Mouse (Mus musculus) olfactory bulb, adult 2 months (tissue): Measurements from ENCODE around the gene Tyw5. TPM values are rescaled to one million over a fixed set of nuclear protein-coding genes. Genes with fewer than 3 reads are reported as not detected.
A peak's percentile ranks its signal among the peaks of the same experiment; 100 is the strongest.

Experiments
- H3K27ac ChIP-seq: fragments of 200-500 bp; 2 replicates; pipeline ENCODE4 v1.5.1; 2012; ENCODE audit warnings: low read depth, low read length; ENCODE audit not compliant: insufficient read depth
- H3K4me1 ChIP-seq: fragments of 200-500 bp; 2 replicates; pipeline ENCODE4 v1.6.1; 2012; ENCODE audit warnings: low read length; ENCODE audit not compliant: control insufficient read depth, insufficient read depth
- H3K4me3 ChIP-seq: fragments of 200-500 bp; 2 replicates; pipeline ENCODE4 v1.5.1; 2012; ENCODE audit warnings: mild to moderate bottlenecking, low read depth, low read length, moderate library complexity; ENCODE audit not compliant: insufficient read depth
- CTCF ChIP-seq: fragments of 200-500 bp; IDR thresholded peaks from 2 replicates; pipeline ENCODE4 v1.5.1; 2012; ENCODE audit warnings: low read depth, mild to moderate bottlenecking, low read length, moderate library complexity; ENCODE audit not compliant: insufficient read depth
- POLR2A ChIP-seq: fragments of 200-500 bp; IDR thresholded peaks from 2 replicates; pipeline ENCODE4 v1.6.1; 2012; ENCODE audit warnings: mild to moderate bottlenecking, low read depth, low read length, moderate library complexity; ENCODE audit not compliant: insufficient read depth
- WGBS: fragments of 180-500 bp; shearing (Covaris S2); methylation state at CpG from one replicate; pipeline ENCODE4 v1.1.7; 2018; 5-methylcytosine and 5-hydroxymethylcytosine counted together
- polyA plus RNA-seq: library from polyadenylated mRNA; stranded (reverse); fragments of >200 nt; gene quantifications from 2 replicates; pipeline ENCODE4 v1.2.4, GENCODE M21; 2012; ENCODE audit warnings: low replicate concordance; ENCODE audit not compliant: missing spikeins, insufficient read depth, insufficient read length

The Tyw5 gene
- polyA plus RNA-seq, 1 experiment, result not detected

- H3K27ac ChIP-seq, result no peak overlapping the region
Observed at GRCm38 (mm10) chr1:57428368-57429308, 21.7 kb upstream of the Tyw5 start.

GRCm38 (mm10) chr1:57423696-57424095, 16.8 kb upstream of the Tyw5 start:
- Histone ChIP-seq H3K4me3 (no peak overlapping the region), H3K27ac (no peak overlapping the region), H3K4me1 (no peaks in the 10 kb centered on the region)
- 3% methylated on average over 1 of the region's 1 CpGs for WGBS
- TF ChIP-seq CTCF, result no peak
- no peak for TF ChIP-seq POLR2A

More at GRCm38 (mm10) chr1:57428368-57429308, 21.7 kb upstream of the Tyw5 start:
- WGBS, result 20% methylated on average over 16 of the region's 16 CpGs
- TF ChIP-seq CTCF (no peak), POLR2A (no peak)
- no peaks in the 10 kb centered on the region for H3K4me1 ChIP-seq
- H3K4me3 ChIP-seq, result peak overlapping the region; percentile 27; the same call in 1 of the 2 replicates

- TF ChIP-seq POLR2A (no peak), CTCF (no peak)
- Histone ChIP-seq H3K4me3 (no peak overlapping the region), H3K27ac (no peak overlapping the region), H3K4me1 (no peaks in the 10 kb centered on the region)
- 60% methylated on average over 2 of the region's 2 CpGs for WGBS
Observed at GRCm38 (mm10) chr1:57413397-57413796, 6.5 kb upstream of the Tyw5 start.

- no peak for TF ChIP-seq POLR2A
- no peak for TF ChIP-seq CTCF
- H3K4me3 ChIP-seq, result no peak overlapping the region
- no peak overlapping the region for H3K27ac ChIP-seq
- H3K4me1 ChIP-seq, result peaks cover 3% of the 10 kb centered on the region; the same call in 1 of the 2 replicates
- 90% methylated on average over 2 of the region's 2 CpGs for WGBS
Observed at GRCm38 (mm10) chr1:57408994-57409393, 2.1 kb upstream of the Tyw5 start.

- WGBS, result 79% methylated on average over 5 of the region's 5 CpGs
- Histone ChIP-seq H3K4me1 (peaks cover 3% of the 10 kb centered on the region; the same call in 1 of the 2 replicates), H3K27ac (no peak overlapping the region), H3K4me3 (no peak overlapping the region)
- TF ChIP-seq POLR2A, result no peak
- TF ChIP-seq CTCF, result no peak
Observed at GRCm38 (mm10) chr1:57402116-57402515, 4.8 kb downstream of the Tyw5 start.

GRCm38 (mm10) chr1:57400877-57401276, 6.0 kb downstream of the Tyw5 start:
- Histone ChIP-seq H3K4me1 (peaks cover 3% of the 10 kb centered on the region; the same call in 1 of the 2 replicates), H3K27ac (no peak overlapping the region), H3K4me3 (no peak overlapping the region)
- no peak for TF ChIP-seq POLR2A
- TF ChIP-seq CTCF, result no peak
- 83% methylated on average over 2 of the region's 2 CpGs for WGBS

GRCm38 (mm10) chr1:57400321-57400720, 6.6 kb downstream of the Tyw5 start:
- H3K4me3 ChIP-seq, result no peak overlapping the region
- WGBS, result 83% methylated on average over 2 of the region's 2 CpGs
- no peak overlapping the region for H3K27ac ChIP-seq
- H3K4me1 ChIP-seq, result no peaks in the 10 kb centered on the region
- no peak for TF ChIP-seq CTCF
- no peak for TF ChIP-seq POLR2A

GRCm38 (mm10) chr1:57394051-57394450, 12.8 kb downstream of the Tyw5 start:
- no peak overlapping the region for H3K4me3 ChIP-seq
- WGBS, result 61% methylated on average over 3 of the region's 3 CpGs
- no peaks in the 10 kb centered on the region for H3K4me1 ChIP-seq
- H3K27ac ChIP-seq, result no peak overlapping the region
- TF ChIP-seq CTCF, result no peak
- no peak for TF ChIP-seq POLR2A

GRCm38 (mm10) chr1:57392417-57392816, 14.5 kb downstream of the Tyw5 start:
- no peak overlapping the region for H3K27ac ChIP-seq
- 85% methylated on average over 4 of the region's 4 CpGs for WGBS
- no peaks in the 10 kb centered on the region for H3K4me1 ChIP-seq
- TF ChIP-seq POLR2A (no peak), CTCF (no peak)
- no peak overlapping the region for H3K4me3 ChIP-seq
